Mouse (Mus musculus) midbrain, embryonic 16.5 days (tissue): ENCODE data around the gene Wbp2nl. TPM values are rescaled to one million over a fixed set of nuclear protein-coding genes. Genes with fewer than 3 reads are reported as not detected.
"Not testable (repeated sequence)": the region's sequence is repeated elsewhere in the genome, so short reads cannot be mapped to it uniquely, and the experiment has no call there.

Source experiments
- ATAC-seq: fragments of 200-750 bp; cut with Nextera tagmentation; 2 replicates; pipeline ENCODE4 v1.8.0; 2017; ENCODE audit warnings: moderate TSS enrichment
- H3K27ac ChIP-seq: fragments of 300-500 bp; sonication (generic); 2 replicates; pipeline ENCODE4 v1.5.1; 2014; ENCODE audit warnings: mild to moderate bottlenecking, low read length, mixed read lengths
- H3K27me3 ChIP-seq: fragments of 300-500 bp; sonication (generic); 2 replicates; pipeline ENCODE4 v1.6.1; 2014; ENCODE audit warnings: low read depth, low read length, mixed read lengths; ENCODE audit not compliant: control insufficient read depth, insufficient read depth
- H3K36me3 ChIP-seq: fragments of 300-500 bp; sonication (generic); 2 replicates; pipeline ENCODE4 v1.6.1; 2014; ENCODE audit warnings: mild to moderate bottlenecking, low read length, moderate library complexity, mixed read lengths; ENCODE audit not compliant: control insufficient read depth, insufficient read depth
- H3K4me1 ChIP-seq: fragments of 300-500 bp; sonication (generic); 2 replicates; pipeline ENCODE4 v1.6.1; 2014; ENCODE audit warnings: mild to moderate bottlenecking, low read length, mixed read lengths; ENCODE audit not compliant: control insufficient read depth, insufficient read depth
- H3K4me2 ChIP-seq: fragments of 300-500 bp; sonication (generic); 2 replicates; pipeline ENCODE4 v1.6.1; 2014; ENCODE audit warnings: mild to moderate bottlenecking, low read length, mixed read lengths
- H3K4me3 ChIP-seq: fragments of 300-500 bp; sonication (generic); 2 replicates; pipeline ENCODE4 v1.5.1; 2014; ENCODE audit warnings: low read depth, mild to moderate bottlenecking, low read length, moderate library complexity, mixed read lengths
- H3K9ac ChIP-seq: fragments of 300-500 bp; sonication (generic); 2 replicates; pipeline ENCODE4 v1.6.1; 2014; ENCODE audit warnings: low read depth, low read length, mixed read lengths
- H3K9me3 ChIP-seq: fragments of 300-500 bp; sonication (generic); replicated peaks from 2 replicates; pipeline ENCODE4 v1.6.1; 2014; ENCODE audit warnings: mild to moderate bottlenecking, low read length, mixed read lengths; ENCODE audit not compliant: control insufficient read depth, poor library complexity, severe bottlenecking
- WGBS: fragments of 180-500 bp; shearing (Covaris S2); extraction: QIAGEN DNeasy Blood & Tissue Kit; methylation state at CpG from one replicate; pipeline ENCODE4 v1.1.7; 2014; 5-methylcytosine and 5-hydroxymethylcytosine counted together
- polyA plus RNA-seq: library from polyadenylated mRNA; unstranded; fragments of >200 nt; fragmentation: Nextera tagmentation; extraction: Ambion mirVana; gene quantifications from 2 replicates; pipeline ENCODE4 v1.2.1, GENCODE M21; 2015

Gene Wbp2nl
- polyA plus RNA-seq, 1 experiment from 2014 or later: 0.25 TPM

DNA sequence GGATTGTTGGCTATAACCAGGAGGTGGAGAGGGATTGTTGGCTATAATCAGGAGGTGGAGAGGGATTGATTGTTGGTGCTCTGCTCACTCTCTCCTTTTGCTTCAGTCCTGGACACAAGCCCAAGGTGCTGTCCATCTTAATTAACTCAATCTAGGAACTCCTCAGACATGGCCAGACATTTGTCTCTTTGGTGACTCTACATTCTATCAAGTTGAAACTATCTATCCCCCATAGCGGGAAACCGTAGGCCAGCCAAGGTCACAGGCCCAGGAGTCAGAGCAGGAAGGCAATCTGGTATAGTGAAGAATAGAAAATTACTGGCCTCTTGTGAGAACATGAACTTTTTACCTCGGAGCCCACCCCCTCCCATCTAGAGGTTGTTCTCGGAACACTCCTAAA lies 63.5 kb downstream of the Wbp2nl start:
- H3K9ac ChIP-seq: no peak overlapping the region
- WGBS: 86% methylated on average over 3 of the region's 4 CpGs
- ATAC-seq: no peak
- H3K27me3 ChIP-seq: no peaks in the 10 kb centered on the region
- no peaks in the 10 kb centered on the region for H3K4me1 ChIP-seq
- no peak overlapping the region for H3K27ac ChIP-seq
- no peak overlapping the region for H3K4me2 ChIP-seq
- H3K9me3 ChIP-seq: no peaks in the 10 kb centered on the region
- H3K36me3 ChIP-seq: no peaks in the 10 kb centered on the region
- no peak overlapping the region for H3K4me3 ChIP-seq

GRCm38 (mm10) chr15:82363801-82364200 lies 65.0 kb downstream of the Wbp2nl start:
- not testable (repeated sequence) for H3K9me3 ChIP-seq, H3K4me2 ChIP-seq, H3K27me3 ChIP-seq, H3K9ac ChIP-seq, H3K36me3 ChIP-seq, H3K4me3 ChIP-seq, H3K27ac ChIP-seq, H3K4me1 ChIP-seq, ATAC-seq
- 86% methylated on average over 7 of the region's 12 CpGs for WGBS

Other genes with a start within 250 kb of the Wbp2nl start
- not detected in 2 replicates for gene 4930407I10Rik, start 239.8 kb upstream of the Wbp2nl start, polyA plus RNA-seq
- gene Mei1, start 229.0 kb upstream of the Wbp2nl start, polyA plus RNA-seq: 0.05 TPM in 1 of 2 replicates, not detected in the other
- 10.5 and 11.3 TPM in 2 replicates for gene Ccdc134, start 171.0 kb upstream of the Wbp2nl start, polyA plus RNA-seq
- gene Srebf2, start 151.8 kb upstream of the Wbp2nl start, polyA plus RNA-seq: 194 and 218 TPM in 2 replicates
- gene Shisa8, start 86.1 kb upstream of the Wbp2nl start, polyA plus RNA-seq: 0.77 and 1.0 TPM in 2 replicates
- 0.14 TPM in 1 of 2 replicates, not detected in the other for gene Tnfrsf13c, start 74.6 kb upstream of the Wbp2nl start, polyA plus RNA-seq
- gene Cenpm, start 54.2 kb upstream of the Wbp2nl start, polyA plus RNA-seq: 12.7 and 13.9 TPM in 2 replicates
- 21.0 and 21.7 TPM in 2 replicates for gene 1500009C09Rik, start 46.6 kb upstream of the Wbp2nl start, polyA plus RNA-seq
- gene Sept3, start 24.1 kb upstream of the Wbp2nl start, polyA plus RNA-seq: 406 and 437 TPM in 2 replicates
- 23.8 and 28.0 TPM in 2 replicates for gene Naga, start 40.0 kb downstream of the Wbp2nl start, polyA plus RNA-seq
- 1.1 and 1.5 TPM in 2 replicates for gene Pheta2, start 40.0 kb downstream of the Wbp2nl start, polyA plus RNA-seq
- gene Smdt1, start 40.0 kb downstream of the Wbp2nl start, polyA plus RNA-seq: 300 and 320 TPM in 2 replicates
- gene Ndufa6, start 55.4 kb downstream of the Wbp2nl start, polyA plus RNA-seq: 321 and 346 TPM in 2 replicates
- gene Cyp2d22, start 81.3 kb downstream of the Wbp2nl start, polyA plus RNA-seq: 1.2 and 1.5 TPM in 2 replicates
- not detected in 2 replicates for gene Cyp2d11, start 95.1 kb downstream of the Wbp2nl start, polyA plus RNA-seq
- not detected in 2 replicates for gene Cyp2d10, start 108.2 kb downstream of the Wbp2nl start, polyA plus RNA-seq
- not detected in 2 replicates for gene Cyp2d9, start 134.5 kb downstream of the Wbp2nl start, polyA plus RNA-seq